Mouse (Mus musculus): Measurements from ENCODE around the gene Endod1. TPM values are rescaled to one million over a fixed set of nuclear protein-coding genes. Genes with fewer than 3 reads are reported as not detected.
A peak's percentile ranks its signal among the peaks of the same experiment; 100 is the strongest.

Gene Endod1
- total RNA-seq (2021), result 1 to 10 TPM; 2.5 to 3.4 TPM
- long read RNA-seq, experiment 1, full-length matches to known transcripts, result 3 of 4 reads
- long read RNA-seq, experiment 1, partial matches to known transcripts, result 0 of 4 reads
- long read RNA-seq, experiment 1, other reads (novel, unspliced or antisense), result 1 of 4 reads
- long read RNA-seq, experiment 2, full-length matches to known transcripts, result 2 of 3 reads
- long read RNA-seq, experiment 2, partial matches to known transcripts, result 0 of 3 reads
- long read RNA-seq, experiment 2, other reads (novel, unspliced or antisense), result 1 of 3 reads

DNA sequence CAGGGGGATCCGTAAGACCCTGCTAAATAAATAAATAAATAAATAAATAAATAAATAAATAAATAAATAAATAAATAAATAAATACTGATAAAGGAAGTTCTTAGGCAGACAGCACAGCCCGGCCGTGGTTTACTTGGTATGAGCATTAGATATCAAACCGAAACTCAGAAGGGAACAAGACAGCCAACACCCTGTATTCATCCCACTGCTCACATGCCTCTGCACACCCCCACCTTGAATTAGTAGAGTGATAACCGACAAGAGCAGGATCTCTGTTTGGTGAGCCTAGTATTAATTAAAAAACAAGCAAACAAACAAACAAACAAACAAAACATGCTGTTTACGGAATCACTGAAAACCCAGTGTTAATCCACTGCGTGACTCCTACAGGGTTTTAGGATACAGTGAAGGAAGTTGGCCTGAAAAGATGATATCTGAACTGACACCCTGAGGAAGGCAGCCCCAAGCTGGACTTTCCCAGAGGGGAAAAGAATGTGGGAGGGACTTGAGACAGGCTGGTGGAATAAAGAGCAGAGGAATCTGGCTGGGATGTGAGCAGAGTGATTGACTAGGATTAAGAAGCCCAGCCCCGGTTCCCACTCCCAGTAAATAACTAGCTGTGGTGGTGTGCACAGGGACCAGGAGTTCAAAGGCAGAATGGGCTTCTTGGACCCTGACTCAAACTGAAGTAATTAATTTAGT, at the start of gene Endod1:
TSS of gene Endod1 (minus strand) at position 155 of the 703 bp plus-strand sequence.
- DNase-seq (ENCODE audit: low spot score), result peak; percentile 23

DNA sequence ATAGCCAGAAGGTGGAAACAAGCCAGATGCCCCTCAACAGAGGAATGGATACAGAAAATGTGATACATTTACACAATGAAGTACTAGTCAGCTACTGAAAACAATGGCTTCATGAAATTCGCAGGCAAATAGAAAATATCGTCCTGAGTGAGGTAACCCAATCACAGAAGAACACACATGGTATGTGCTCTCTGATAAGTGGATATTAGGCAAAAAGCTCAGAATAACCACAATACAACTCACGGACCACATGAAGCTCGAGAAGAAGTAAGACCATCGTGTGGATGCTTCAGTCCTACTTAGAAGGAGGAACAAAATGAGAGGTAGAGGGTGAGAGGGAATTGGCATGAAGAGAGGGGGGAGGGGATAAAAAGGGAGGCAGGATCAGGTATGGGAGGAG, 27.8 kb upstream of the Endod1 start:
- DNase-seq (ENCODE audit: low spot score), result no peak

DNA sequence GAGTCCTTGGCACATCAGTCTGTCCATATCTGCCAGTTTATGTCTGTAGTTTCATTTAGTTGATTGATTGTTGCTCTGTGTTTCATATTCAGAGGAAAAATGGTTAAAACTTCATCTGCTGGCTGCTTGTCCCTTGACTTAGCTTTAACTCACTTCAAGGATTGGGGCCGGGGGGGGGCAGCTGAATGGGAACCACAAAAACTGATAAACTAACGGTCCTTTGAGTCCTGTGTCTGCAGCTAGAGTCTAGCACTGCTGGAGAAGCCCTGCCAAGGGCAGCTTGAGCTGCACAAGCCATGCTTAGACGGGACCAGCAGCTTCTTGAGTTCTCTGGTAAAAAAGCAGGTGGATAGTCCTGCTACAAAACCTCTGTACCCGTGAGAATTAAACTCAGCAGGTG, 26.7 kb upstream of the Endod1 start:
- DNase-seq (ENCODE audit: low spot score), result no peak

- DNase-seq (ENCODE audit: low spot score), result no peak
Measured at GRCm38 (mm10) chr9:14406056-14406455, 24.7 kb upstream of the Endod1 start.

DNA sequence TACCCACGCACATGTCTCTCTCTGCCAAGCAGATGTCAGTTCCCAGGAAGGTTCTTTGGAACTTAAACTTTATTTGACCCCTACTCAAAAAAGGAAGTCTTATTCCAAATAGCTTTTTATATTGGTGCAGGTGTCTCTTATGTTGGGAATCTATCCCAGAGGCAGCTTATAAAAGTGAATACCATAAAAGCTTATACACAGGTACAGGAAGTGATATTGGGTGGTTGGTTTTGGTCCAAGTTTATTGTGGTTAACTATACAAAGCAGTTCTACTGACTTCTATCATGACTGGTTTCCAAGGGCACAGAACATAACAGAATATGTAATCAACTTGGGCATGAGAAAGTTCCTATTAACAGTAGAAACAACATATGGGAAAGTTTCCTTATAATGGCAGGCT, 20.8 kb upstream of the Endod1 start:
- no peak for DNase-seq (ENCODE audit: low spot score)

DNA sequence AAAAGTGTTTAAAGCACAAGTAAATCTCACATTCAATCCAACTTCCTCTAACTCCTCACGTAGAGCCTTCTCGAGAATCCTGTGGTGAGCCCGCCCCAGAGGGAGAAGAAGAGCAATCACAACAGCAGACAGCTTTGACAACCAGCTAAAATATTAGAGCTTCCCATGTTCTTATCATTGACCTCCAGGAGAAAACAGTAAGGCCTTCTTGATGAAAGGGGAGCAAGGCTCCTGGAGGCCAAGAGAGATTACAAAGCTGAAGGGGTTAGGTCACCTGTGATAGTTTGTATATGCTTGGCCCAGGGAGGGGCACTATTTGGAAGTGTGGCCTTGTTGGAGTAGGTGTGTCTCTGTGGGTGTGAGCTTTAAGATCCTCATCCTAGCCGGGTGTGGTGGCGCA, 19.1 kb upstream of the Endod1 start:
- no peak for DNase-seq (ENCODE audit: low spot score)

GRCm38 (mm10) chr9:14398946-14399345, 17.6 kb upstream of the Endod1 start:
- DNase-seq (ENCODE audit: low spot score), result no peak

DNA sequence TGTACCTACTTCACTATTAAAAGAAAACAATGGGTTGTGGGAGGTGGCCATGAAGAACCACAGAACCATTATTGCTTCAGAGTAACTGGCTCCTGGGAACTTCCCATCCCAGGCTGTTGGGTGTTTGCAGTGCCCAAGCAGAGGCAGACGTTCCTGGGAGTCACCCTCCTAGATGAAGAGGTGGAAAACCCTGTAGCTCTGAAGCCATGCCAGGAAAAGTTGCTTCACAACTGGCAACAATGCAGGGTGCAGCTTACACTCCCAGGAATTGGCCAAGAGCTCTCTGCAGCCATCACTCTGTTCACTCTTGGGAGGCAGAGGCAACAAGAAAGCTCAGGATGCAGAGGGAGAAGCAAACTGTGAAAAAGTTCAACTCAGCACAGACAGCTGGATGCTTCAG, 16.8 kb upstream of the Endod1 start:
- DNase-seq (ENCODE audit: low spot score), result no peak

DNA sequence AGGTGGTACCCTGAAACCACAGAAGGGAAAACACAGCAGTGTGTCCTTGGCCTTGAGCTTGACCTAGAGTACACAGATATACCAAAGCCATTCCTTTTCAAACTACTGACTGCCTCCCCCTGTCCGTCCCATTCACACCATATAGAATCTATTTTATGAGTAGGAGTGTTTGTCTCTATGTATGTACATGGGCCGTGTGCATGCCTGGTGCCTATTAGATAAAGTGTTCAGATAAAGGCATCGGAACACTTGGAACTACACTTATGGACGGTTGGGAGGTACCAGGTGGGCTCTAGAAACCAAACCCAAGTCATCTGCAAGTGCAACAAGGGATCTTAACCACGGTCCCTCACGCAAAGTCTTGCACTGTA, 16.1 kb upstream of the Endod1 start:
- no peak for DNase-seq (ENCODE audit: low spot score)

- DNase-seq (ENCODE audit: low spot score), result no peak
Measured at GRCm38 (mm10) chr9:14396819-14397448, 15.6 kb upstream of the Endod1 start.

GRCm38 (mm10) chr9:14396096-14396495, 14.8 kb upstream of the Endod1 start:
- DNase-seq (ENCODE audit: low spot score), result no peak

- DNase-seq (ENCODE audit: low spot score), result no peak
Measured at GRCm38 (mm10) chr9:14394956-14395561, 13.8 kb upstream of the Endod1 start.

- DNase-seq (ENCODE audit: low spot score), result no peak
Measured at GRCm38 (mm10) chr9:14391841-14392318, 10.6 kb upstream of the Endod1 start.

- DNase-seq (ENCODE audit: low spot score), result no peak
Measured at GRCm38 (mm10) chr9:14391286-14391685, 10.0 kb upstream of the Endod1 start.

DNA sequence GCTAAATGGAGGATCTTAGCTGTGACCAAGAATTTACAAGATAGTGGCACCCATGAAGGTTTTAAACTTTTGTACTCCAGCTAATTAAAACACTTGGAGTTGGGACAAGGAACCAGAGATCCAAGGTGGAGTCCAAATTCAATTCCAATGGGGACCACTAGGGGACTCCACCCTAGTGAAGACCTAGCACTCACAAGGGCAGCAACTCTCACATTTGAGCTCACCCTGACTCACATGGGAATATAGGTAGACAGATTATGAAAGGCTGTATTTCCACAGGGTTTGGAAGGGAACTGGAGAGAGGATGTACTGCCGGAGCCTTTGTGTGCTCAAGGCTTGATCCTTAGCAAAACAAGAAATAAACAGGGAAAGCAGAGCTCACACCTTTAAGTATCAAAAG, 9.0 kb upstream of the Endod1 start:
- no peak for DNase-seq (ENCODE audit: low spot score)

- DNase-seq (ENCODE audit: low spot score), result no peak
Measured at GRCm38 (mm10) chr9:14389050-14389621, 7.8 kb upstream of the Endod1 start.

GRCm38 (mm10) chr9:14388001-14388400, 6.7 kb upstream of the Endod1 start:
- DNase-seq (ENCODE audit: low spot score), result no peak

- DNase-seq (ENCODE audit: low spot score), result no peak
Measured at GRCm38 (mm10) chr9:14386831-14387230, 5.5 kb upstream of the Endod1 start.

DNA sequence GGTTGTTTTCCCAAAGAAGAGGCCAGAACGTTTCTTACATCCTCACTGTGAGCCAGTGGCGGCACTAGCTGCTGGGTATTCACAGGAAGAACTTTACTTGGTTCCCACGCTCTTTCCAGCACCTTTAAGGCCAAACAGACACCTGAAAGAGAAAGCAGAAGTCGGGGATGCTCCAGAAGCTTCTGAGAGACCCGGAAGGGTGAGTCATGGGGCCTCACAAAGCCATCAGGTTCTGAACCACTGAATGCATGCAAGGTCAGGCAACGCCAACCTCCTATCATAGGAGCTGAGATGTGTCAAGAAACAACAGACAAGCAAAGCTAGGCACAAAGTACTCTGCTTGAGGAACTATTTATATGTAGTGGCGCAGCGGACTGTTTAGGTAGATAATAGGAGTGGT, 4.4 kb upstream of the Endod1 start:
- DNase-seq (ENCODE audit: low spot score), result no peak

DNA sequence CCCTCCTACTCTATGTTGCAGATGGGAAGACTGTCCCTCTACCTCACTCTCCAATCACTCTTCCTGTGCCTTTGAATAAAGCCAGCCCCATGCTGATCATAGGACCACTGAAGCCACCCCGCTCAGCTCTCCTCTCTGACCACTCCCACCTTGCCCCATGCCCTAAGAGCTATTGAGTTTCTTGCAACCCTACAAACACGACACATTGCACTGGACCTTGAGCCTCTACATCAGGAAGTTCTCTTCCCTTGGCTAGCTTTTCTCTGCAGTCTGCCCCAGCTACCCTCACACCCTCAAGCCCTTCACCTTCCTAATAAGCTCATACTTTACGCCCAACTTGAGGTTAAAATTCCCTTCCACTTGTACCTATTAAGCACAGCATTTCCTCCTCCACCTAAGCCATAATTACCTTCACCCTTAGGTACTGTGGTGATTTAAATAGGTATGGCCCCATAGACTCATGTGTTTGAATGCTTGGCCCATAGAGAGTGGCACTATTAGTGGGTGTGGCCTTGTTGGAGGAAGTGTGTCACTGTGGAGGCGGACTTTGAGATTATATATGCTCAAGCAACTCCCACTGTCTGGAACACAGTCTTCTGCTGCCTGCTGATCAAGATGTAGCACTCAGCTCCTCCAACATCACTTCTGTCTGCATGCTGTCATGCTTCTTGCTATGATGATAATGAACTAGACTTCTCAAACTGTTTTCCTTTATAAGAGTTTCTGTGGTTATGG, 2.0 kb upstream of the Endod1 start:
- no peak for DNase-seq (ENCODE audit: low spot score)

GRCm38 (mm10) chr9:14382256-14382791, 1.0 kb upstream of the Endod1 start:
- DNase-seq (ENCODE audit: low spot score), result no peak

All from gastrocnemius, adult 18-20 months (tissue).